Mouse (Mus musculus): ENCODE measurements at regions not wholly inside any gene's neighbourhood (a gene's known extent, or its start where the extent isn't known, plus 50 kb on each side); places are given as distances from the start of the nearest gene placed in this dataset.

DNA sequence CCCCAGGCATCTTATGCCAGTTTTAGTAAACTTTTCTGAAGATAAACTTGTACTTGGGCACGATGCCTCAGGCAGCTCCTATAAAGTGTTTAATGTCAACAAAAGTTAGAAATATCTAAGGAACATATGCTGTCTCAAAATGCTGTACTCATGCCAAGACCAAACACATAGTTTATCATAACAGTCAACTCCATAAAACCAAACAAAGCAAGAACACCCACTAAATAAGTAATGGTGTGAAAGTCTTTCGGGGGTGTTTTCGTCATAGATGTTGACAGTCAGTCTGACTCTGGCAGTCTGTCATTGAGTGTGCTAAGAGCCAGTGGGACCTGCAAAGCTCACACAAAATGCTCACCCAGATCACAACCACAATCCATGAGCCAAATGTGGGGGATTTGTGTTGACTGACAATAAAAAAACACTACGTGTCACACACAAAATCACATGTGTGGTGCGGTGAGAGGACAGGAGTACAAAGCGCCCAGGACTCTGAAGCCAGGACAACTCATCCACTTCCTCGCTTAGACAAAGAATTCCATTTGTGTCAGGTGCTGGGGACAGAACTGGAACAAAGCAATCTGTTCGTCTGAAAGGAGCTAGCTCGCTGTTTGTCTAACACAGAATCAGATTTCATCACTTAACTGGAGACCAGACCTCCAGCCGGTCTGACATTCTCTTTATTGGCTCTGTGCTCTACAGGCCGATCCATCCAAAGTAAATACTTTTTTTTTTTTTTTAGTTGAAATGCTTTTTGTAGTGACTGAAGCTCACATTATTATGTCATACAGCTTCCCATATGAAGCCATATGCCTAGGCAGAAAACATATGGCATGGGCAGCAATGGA lies 121.3 kb upstream of the Atp5g3 start:
- Histone ChIP-seq H3K27ac (ENCODE audit: insufficient read depth, low read length) (no peak overlapping the region), H3K4me3 (ENCODE audit: insufficient read depth, low read length) (no peak overlapping the region), H3K4me1 (ENCODE audit: control insufficient read depth, insufficient read depth, low read length) (no peaks in the 10 kb centered on the region)
- TF ChIP-seq POLR2A (IDR thresholded peaks at IDR 0.05; ENCODE audit: low read depth, low read length) (no peak), CTCF (IDR thresholded peaks at IDR 0.05; ENCODE audit: borderline replicate concordance, insufficient read depth, low read length) (no peak)

DNA sequence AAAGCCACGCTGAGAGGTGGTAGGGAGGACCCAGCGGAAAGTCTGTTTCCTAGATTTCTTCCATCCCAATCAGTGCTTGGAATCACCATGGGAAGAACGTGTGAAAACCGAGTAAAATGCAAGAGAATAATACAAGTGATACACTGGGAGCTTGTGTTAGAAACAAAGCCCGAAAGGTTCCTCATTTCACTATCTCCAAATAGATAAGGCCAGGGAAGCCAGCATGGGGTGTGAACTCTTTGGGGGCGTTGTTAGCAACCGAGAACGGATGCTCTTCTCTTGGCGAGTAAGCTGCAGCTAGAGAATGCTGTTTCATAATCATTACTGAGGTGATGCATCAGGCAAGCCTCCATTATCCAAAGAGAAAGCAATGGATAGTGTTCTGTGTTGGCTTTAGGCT lies 118.8 kb upstream of the Atp5g3 start:
- no peak overlapping the region for H3K27ac ChIP-seq (ENCODE audit: insufficient read depth, low read length)
- no peak overlapping the region for H3K4me3 ChIP-seq (ENCODE audit: insufficient read depth, low read length)
- no peak for TF ChIP-seq CTCF (IDR thresholded peaks at IDR 0.05; ENCODE audit: borderline replicate concordance, insufficient read depth, low read length)
- H3K4me1 ChIP-seq (ENCODE audit: control insufficient read depth, insufficient read depth, low read length), result no peaks in the 10 kb centered on the region

DNA sequence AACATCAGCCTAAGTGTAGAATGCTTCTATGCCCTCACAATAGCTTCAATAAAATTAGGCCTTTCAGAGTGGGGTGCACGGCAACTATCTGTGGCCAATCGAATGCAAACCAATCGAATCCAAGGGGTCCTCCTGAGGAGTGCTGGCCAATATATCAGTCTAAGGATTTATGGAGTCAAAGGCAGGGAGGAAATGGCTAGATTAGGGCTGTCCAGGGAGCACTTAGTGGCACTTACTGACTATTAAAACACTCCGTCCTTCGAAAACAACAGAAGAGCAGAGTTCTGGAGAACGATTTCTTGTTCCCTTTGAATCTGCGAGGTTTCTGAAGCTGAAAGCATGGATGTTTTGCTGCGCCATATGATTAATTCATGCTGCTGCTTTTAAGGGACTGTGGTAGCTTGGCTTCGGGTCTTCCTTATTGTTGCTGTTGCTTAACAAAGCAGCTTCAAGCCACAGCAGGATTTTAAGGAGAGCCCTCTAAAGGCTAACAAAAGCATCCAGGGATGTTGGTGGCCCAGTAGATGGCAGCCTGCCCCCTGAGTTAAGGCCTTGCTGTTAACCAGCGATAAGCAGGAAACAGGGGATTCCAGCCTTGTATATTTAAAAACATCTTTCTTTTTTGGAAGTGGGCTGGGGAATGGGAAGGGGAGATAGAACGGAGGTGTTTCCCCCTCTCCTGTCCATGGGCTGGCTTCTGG lies 116.4 kb upstream of the Atp5g3 start:
- no peak overlapping the region for H3K27ac ChIP-seq (ENCODE audit: insufficient read depth, low read length)
- TF ChIP-seq POLR2A (IDR thresholded peaks at IDR 0.05; ENCODE audit: low read depth, low read length) (no peak), CTCF (IDR thresholded peaks at IDR 0.05; ENCODE audit: borderline replicate concordance, insufficient read depth, low read length) (peak; percentile 49; the same call in 1 of the 2 replicates)
- H3K4me1 ChIP-seq (ENCODE audit: control insufficient read depth, insufficient read depth, low read length), result no peaks in the 10 kb centered on the region
- H3K4me3 ChIP-seq (ENCODE audit: insufficient read depth, low read length), result no peak overlapping the region

DNA sequence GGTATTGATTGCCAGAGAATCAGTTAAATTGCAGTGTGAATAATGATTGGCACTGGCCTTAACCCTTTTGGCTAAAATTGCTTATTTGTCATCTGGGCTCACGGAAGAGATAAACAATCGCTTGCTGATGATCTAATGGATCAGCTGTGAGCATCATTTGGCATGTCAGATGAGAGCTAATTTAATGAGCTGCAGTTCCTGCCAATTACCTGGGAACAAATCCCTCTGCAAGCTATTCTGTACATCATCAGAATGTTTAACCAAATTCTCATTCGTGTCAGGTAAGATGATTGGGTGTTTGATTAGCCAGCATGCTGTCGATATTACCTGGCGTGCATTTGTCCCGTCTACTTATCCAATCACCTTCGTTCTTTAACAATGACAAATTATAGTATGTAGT lies 104.0 kb upstream of the Atp5g3 start:
- no peak for TF ChIP-seq CTCF (IDR thresholded peaks at IDR 0.05; ENCODE audit: borderline replicate concordance, insufficient read depth, low read length)
- no peak for TF ChIP-seq POLR2A (IDR thresholded peaks at IDR 0.05; ENCODE audit: low read depth, low read length)
- Histone ChIP-seq H3K4me1 (ENCODE audit: control insufficient read depth, insufficient read depth, low read length) (no peaks in the 10 kb centered on the region), H3K27ac (ENCODE audit: insufficient read depth, low read length) (no peak overlapping the region), H3K4me3 (ENCODE audit: insufficient read depth, low read length) (no peak overlapping the region)

DNA sequence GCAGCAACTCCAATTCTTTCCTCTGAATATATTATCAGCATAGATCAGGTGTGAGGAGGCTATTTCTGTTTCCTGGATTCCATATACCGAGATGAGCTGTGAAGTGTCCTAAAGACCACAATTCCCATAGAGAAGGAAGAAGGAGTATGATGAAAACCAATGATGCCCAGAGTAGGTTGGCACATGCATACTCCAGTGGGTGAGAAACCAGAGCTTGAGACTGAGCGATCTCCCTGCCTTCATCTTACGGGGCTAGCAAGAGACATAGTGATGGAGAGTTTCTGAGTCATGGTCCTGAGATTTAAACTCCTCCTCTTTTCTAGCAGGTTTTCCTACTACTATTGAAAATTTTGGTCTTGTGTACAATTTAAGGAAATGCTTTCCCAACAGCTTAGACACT lies 103.1 kb upstream of the Atp5g3 start:
- no peak overlapping the region for H3K4me3 ChIP-seq (ENCODE audit: insufficient read depth, low read length)
- no peaks in the 10 kb centered on the region for H3K4me1 ChIP-seq (ENCODE audit: control insufficient read depth, insufficient read depth, low read length)
- TF ChIP-seq CTCF (IDR thresholded peaks at IDR 0.05; ENCODE audit: borderline replicate concordance, insufficient read depth, low read length), result no peak
- TF ChIP-seq POLR2A (IDR thresholded peaks at IDR 0.05; ENCODE audit: low read depth, low read length), result no peak
- H3K27ac ChIP-seq (ENCODE audit: insufficient read depth, low read length), result no peak overlapping the region

DNA sequence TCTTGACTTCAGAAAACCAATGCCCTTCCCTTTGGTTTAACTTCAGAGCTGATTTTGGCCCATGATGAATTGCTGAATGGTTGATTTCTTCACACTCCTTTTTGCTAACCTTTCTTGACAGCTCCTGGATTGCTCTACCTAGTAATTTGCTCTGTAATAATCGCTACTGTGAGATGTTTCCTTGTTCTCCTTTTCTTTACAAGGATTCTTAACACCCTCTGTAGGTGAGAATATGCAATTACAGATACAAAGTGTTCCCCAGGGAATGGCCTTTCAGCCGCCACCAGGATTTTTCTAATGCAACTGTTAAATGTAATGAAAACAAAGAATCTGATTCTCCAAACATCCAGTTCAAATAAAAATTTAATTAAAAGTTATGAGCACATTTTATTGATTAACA lies 87.4 kb upstream of the Atp5g3 start:
- no peaks in the 10 kb centered on the region for H3K4me1 ChIP-seq (ENCODE audit: control insufficient read depth, insufficient read depth, low read length)
- H3K27ac ChIP-seq (ENCODE audit: insufficient read depth, low read length), result no peak overlapping the region
- H3K4me3 ChIP-seq (ENCODE audit: insufficient read depth, low read length), result no peak overlapping the region
- TF ChIP-seq CTCF (IDR thresholded peaks at IDR 0.05; ENCODE audit: borderline replicate concordance, insufficient read depth, low read length) (no peak), POLR2A (IDR thresholded peaks at IDR 0.05; ENCODE audit: low read depth, low read length) (no peak)

DNA sequence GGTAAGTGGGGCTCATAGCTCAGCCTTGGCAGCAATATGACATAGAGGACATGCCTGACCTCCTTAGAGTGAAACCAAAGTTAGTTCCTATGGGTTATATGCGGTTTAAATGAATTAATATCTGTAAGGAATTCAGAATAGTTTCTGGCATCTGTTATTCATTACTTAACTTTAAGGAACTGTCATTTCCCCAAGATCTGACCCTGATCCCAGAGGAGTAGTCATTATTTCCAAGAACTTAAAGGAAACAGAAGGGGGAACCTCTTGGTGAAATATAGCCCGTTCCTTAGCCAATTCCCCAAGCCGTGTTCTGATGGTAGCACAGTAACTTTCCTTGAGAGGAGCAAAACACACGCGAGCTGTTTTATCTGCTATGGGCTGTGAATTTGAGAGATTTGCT lies 85.9 kb upstream of the Atp5g3 start:
- H3K4me1 ChIP-seq (ENCODE audit: control insufficient read depth, insufficient read depth, low read length), result no peaks in the 10 kb centered on the region
- TF ChIP-seq POLR2A (IDR thresholded peaks at IDR 0.05; ENCODE audit: low read depth, low read length) (no peak), CTCF (IDR thresholded peaks at IDR 0.05; ENCODE audit: borderline replicate concordance, insufficient read depth, low read length) (no peak)

DNA sequence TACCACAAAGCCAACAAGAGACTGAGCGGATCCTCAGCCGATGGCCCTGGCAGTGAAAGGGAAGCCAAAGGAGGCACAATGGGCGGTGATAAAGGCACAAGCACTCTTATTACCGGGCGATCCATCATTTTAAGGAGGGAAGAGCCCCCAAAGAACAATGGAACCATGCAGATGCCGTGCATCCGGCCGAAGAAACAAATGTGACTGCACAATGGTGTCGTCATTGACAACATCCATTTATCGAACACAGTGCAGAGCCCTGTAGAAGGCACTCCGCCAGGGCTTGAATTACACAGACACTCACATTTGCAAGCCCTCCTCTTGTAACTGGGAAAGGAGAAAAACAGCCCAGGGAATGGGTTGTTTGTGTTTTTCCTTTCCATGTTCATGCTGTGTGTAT lies 80.7 kb upstream of the Atp5g3 start:
- TF ChIP-seq CTCF (IDR thresholded peaks at IDR 0.05; ENCODE audit: borderline replicate concordance, insufficient read depth, low read length), result no peak
- TF ChIP-seq POLR2A (IDR thresholded peaks at IDR 0.05; ENCODE audit: low read depth, low read length), result no peak
- H3K4me1 ChIP-seq (ENCODE audit: control insufficient read depth, insufficient read depth, low read length), result no peaks in the 10 kb centered on the region
- H3K27ac ChIP-seq (ENCODE audit: insufficient read depth, low read length), result no peak overlapping the region
- no peak overlapping the region for H3K4me3 ChIP-seq (ENCODE audit: insufficient read depth, low read length)

More for the DNA sequence above, 85.9 kb upstream of the Atp5g3 start:
- H3K27ac ChIP-seq (ENCODE audit: insufficient read depth, low read length), result no peak overlapping the region
- no peak overlapping the region for H3K4me3 ChIP-seq (ENCODE audit: insufficient read depth, low read length)

DNA sequence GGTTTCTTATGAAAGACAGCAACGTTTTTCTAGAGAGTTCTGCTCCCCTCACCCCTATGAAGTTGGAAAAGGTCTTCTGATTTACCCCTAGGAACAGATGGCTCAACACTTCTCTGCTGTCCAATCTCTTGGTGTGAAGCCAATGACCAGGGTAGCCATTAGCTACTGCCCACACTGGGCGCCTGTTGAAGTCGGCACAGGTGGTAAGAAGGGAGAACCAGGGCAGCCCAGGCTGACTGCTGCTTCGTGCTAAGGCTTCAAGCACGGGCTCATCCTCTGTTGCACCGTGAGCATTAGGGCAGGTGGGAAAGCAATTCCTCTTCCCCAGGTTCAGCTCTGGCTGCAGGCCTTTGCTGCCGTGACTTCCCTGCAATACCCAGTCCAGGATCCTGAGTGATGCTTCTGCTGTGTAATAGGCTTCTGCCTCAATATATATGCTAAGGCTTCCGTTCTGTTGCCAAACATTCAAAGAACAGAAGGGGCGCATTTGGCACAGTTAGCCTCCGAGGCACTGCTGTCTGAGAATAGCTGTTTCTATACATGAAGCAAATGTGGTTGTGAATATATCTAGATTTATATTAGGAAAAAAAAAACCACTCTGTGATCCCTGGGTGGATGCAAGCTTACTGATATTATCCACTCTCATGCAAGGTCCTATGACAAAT lies 76.4 kb upstream of the Atp5g3 start:
- Histone ChIP-seq H3K4me1 (ENCODE audit: control insufficient read depth, insufficient read depth, low read length) (no peaks in the 10 kb centered on the region), H3K4me3 (ENCODE audit: insufficient read depth, low read length) (no peak overlapping the region), H3K27ac (ENCODE audit: insufficient read depth, low read length) (no peak overlapping the region)
- TF ChIP-seq CTCF (IDR thresholded peaks at IDR 0.05; ENCODE audit: borderline replicate concordance, insufficient read depth, low read length), result no peak
- no peak for TF ChIP-seq POLR2A (IDR thresholded peaks at IDR 0.05; ENCODE audit: low read depth, low read length)

DNA sequence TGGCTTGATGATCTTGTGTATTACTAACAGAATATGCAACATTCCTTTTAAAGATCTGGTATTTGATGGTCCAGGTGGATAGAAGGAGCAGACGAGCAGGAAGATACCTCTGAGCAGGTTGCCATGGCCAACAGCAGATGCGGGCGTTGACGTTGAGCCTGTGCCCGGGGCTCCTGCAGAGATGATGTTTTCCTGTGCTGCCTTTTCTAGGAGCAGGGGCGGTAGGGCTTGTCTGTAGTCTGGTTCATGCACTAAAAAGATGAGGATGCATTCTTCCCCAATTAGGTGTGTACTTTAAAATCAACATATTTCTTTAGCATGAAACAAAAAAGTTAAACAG lies 74.8 kb upstream of the Atp5g3 start:
- Histone ChIP-seq H3K4me1 (ENCODE audit: control insufficient read depth, insufficient read depth, low read length) (no peaks in the 10 kb centered on the region), H3K4me3 (ENCODE audit: insufficient read depth, low read length) (no peak overlapping the region), H3K27ac (ENCODE audit: insufficient read depth, low read length) (no peak overlapping the region)
- TF ChIP-seq POLR2A (IDR thresholded peaks at IDR 0.05; ENCODE audit: low read depth, low read length), result no peak
- no peak for TF ChIP-seq CTCF (IDR thresholded peaks at IDR 0.05; ENCODE audit: borderline replicate concordance, insufficient read depth, low read length)
